In genomic region chr15:99356462-99356861, GRCm38 (mm10) we compare ENCODE assay signal across 29 mouse cellular contexts. TPM values are rescaled to one million over a fixed set of nuclear protein-coding genes. Genes with fewer than 3 reads are reported as not detected.
DNase-seq lines count a peak whose midpoint lies in the region; ATAC-seq lines count a peak whose summit lies in the region.
"Had no signal": no experiment of that assay in that cellular context is flagged by ENCODE, and none has a peak within 500 bp of the region (broad histone marks: within the 10 kb centered on the region; RNA-seq: fewer than 3 reads in every experiment).

No protein-coding gene starts in this region.

- intact Hi-C loops in heart, postnatal 36 days (cut with DNase I): no loop called here

- no peak overlapping the region for H3K4me2 ChIP-seq in heart, embryonic 13.5 days
- no peak overlapping the region for H3K4me2 ChIP-seq in heart, embryonic 16.5 days (ENCODE audit: low read depth, low read length)
- H3K4me2 ChIP-seq: forebrain, embryonic 12.5 days; hindbrain, embryonic 13.5 days; liver, embryonic 15.5 days; lung, embryonic 15.5 days; midbrain, embryonic 15.5 days; neural tube, embryonic 15.5 days had no signal

- peak; percentile 87 for DNase-seq in heart, adult 11 months
- DNase-seq in heart, postnatal 4 days: no peak
- no peak for DNase-seq in heart, postnatal 36 days
- no peak for DNase-seq in ovary, postnatal 10 days (ENCODE audit: low spot score)
- DNase-seq in B cell, adult 2 months: no peak
- DNase-seq: adrenal gland, postnatal 14 days; cerebellum, adult 11-12 months; cerebellum, adult 9-11 months; embryo, embryonic 11 days; forebrain, postnatal 0 days; gastrocnemius, postnatal 14 days; kidney, adult 8-10 months; kidney, postnatal 4 days; layer of hippocampus, postnatal 36 days; left cerebral cortex, postnatal 4 days; spleen, adult 18-20 months; thymus, postnatal 14 days had no signal

- ATAC-seq in heart, embryonic 13.5 days (ENCODE audit: extremely low read depth, insufficient number of reproducible peaks, low FRiP score, low TSS enrichment): no peak
- ATAC-seq in heart, embryonic 16.5 days (replicated peaks; ENCODE audit: extremely low read depth, insufficient read depth, low FRiP score): no peak
- ATAC-seq: CD4-positive, CD25-positive, alpha-beta regulatory T cell, adult 4 months; forebrain, postnatal 0 days; intestine, embryonic 16.5 days; midbrain, embryonic 15.5 days had no signal

- peaks cover 75% of the 10 kb centered on the region for H3K4me1 ChIP-seq in heart, embryonic 13.5 days
- H3K4me1 ChIP-seq in heart, embryonic 16.5 days (ENCODE audit: control insufficient read depth, insufficient read depth, low read length): peaks cover 44% of the 10 kb centered on the region
- H3K4me1 ChIP-seq: forebrain, embryonic 12.5 days; lung, embryonic 15.5 days; midbrain, embryonic 15.5 days had no signal

- WGBS in heart, embryonic 13.5 days: 38% methylated on average over 6 of the region's 6 CpGs
- 43% methylated on average over 6 of the region's 6 CpGs for WGBS in heart, embryonic 16.5 days

- H3K9ac ChIP-seq in heart, embryonic 13.5 days: peak overlapping the region; percentile 39; the same call in 1 of the 2 replicates
- H3K9ac ChIP-seq in heart, embryonic 16.5 days (ENCODE audit: low read length): 0 out of 2 replicates have a peak overlapping the region, but pooled peaks have one; percentile 28
- H3K9ac ChIP-seq: forebrain, embryonic 12.5 days; forebrain, postnatal 0 days; hindbrain, embryonic 13.5 days; liver, embryonic 15.5 days; lung, embryonic 15.5 days; midbrain, embryonic 15.5 days; neural tube, embryonic 15.5 days had no signal

- H3K4me3 ChIP-seq in heart, embryonic 13.5 days: no peak overlapping the region
- H3K4me3 ChIP-seq in heart, embryonic 16.5 days (ENCODE audit: low read length): no peak overlapping the region
- H3K4me3 ChIP-seq: forebrain, embryonic 12.5 days; hindbrain, embryonic 13.5 days; liver, embryonic 15.5 days; lung, embryonic 15.5 days; midbrain, embryonic 10.5 days; midbrain, embryonic 15.5 days; neural tube, embryonic 15.5 days had no signal

- peak overlapping the region; percentile 66 for H3K27ac ChIP-seq in heart, embryonic 13.5 days (replicated peaks)
- H3K27ac ChIP-seq in heart, embryonic 16.5 days (ENCODE audit: low read length): peak overlapping the region; percentile 44
- H3K27ac ChIP-seq: forebrain, embryonic 12.5 days; hindbrain, embryonic 13.5 days; kidney, postnatal 0 days; liver, embryonic 15.5 days; lung, embryonic 15.5 days; midbrain, embryonic 10.5 days; midbrain, embryonic 15.5 days; neural tube, embryonic 15.5 days had no signal

- H3K36me3 ChIP-seq in heart, embryonic 13.5 days: no peaks in the 10 kb centered on the region
- no peaks in the 10 kb centered on the region for H3K36me3 ChIP-seq in heart, embryonic 16.5 days (ENCODE audit: control insufficient read depth, insufficient read depth)
- H3K36me3 ChIP-seq: forebrain, embryonic 12.5 days; hindbrain, embryonic 13.5 days; liver, embryonic 15.5 days; lung, embryonic 15.5 days; midbrain, embryonic 10.5 days; midbrain, embryonic 15.5 days; neural tube, embryonic 15.5 days had no signal

- H3K9me3 ChIP-seq in heart, embryonic 13.5 days: no peaks in the 10 kb centered on the region
- H3K9me3 ChIP-seq in heart, embryonic 16.5 days (replicated peaks; ENCODE audit: control insufficient read depth, low read length): no peaks in the 10 kb centered on the region
- H3K9me3 ChIP-seq: forebrain, embryonic 12.5 days; hindbrain, embryonic 13.5 days; liver, embryonic 15.5 days; lung, embryonic 15.5 days; midbrain, embryonic 10.5 days; midbrain, embryonic 15.5 days; neural tube, embryonic 15.5 days had no signal

- H3K27me3 ChIP-seq in heart, embryonic 13.5 days (replicated peaks): no peaks in the 10 kb centered on the region
- H3K27me3 ChIP-seq in heart, embryonic 16.5 days (ENCODE audit: control insufficient read depth, insufficient read depth, low read length): no peaks in the 10 kb centered on the region
- H3K27me3 ChIP-seq: forebrain, embryonic 12.5 days; hindbrain, embryonic 13.5 days; liver, embryonic 15.5 days; lung, embryonic 15.5 days; midbrain, embryonic 15.5 days; neural tube, embryonic 15.5 days had no signal

RNA-seq across cellular contexts. Expression of gene Fmnl3, which starts 13.8 kb away (rescaled TPM):
- total RNA-seq in heart, postnatal 4 days (2021): 10 to 100 TPM; 42.6 to 44.4 TPM
- 12.9 and 13.0 TPM in 2 replicates for polyA plus RNA-seq in heart, embryonic 13.5 days (2015; fragmentation: Nextera tagmentation; extraction: Ambion mirVana)
- 10 to 100 TPM; 19.0 to 22.3 TPM for total RNA-seq in heart, postnatal 36 days (2021)
- 13.0 and 16.6 TPM in 2 replicates for polyA plus RNA-seq in heart, embryonic 16.5 days (2015; fragmentation: Nextera tagmentation; extraction: Ambion mirVana)

RNA-seq across cellular contexts. Expression of gene Tmbim6, which starts 36.2 kb away (rescaled TPM):
- total RNA-seq in heart, postnatal 4 days (2021): 100 to 1,000 TPM; 197 to 201 TPM
- polyA plus RNA-seq in heart, embryonic 13.5 days (2015; fragmentation: Nextera tagmentation; extraction: Ambion mirVana): 248 and 251 TPM in 2 replicates
- 100 to 1,000 TPM; 233 to 243 TPM for total RNA-seq in heart, postnatal 36 days (2021)
- polyA plus RNA-seq in heart, embryonic 16.5 days (2015; fragmentation: Nextera tagmentation; extraction: Ambion mirVana): 273 and 290 TPM in 2 replicates
